Mouse (Mus musculus) hindbrain, embryonic 10.5 days (tissue): ENCODE measurements around the gene Zfp61. TPM values are rescaled to one million over a fixed set of nuclear protein-coding genes. Genes with fewer than 3 reads are reported as not detected.

Source experiments
- DNase-seq: peaks from one replicate; pipeline ENCODE4 v3.0.0-alpha.2; 2017; ENCODE audit warnings: low spot score
- H3K27ac ChIP-seq: fragments of 300-500 bp; sonication (generic); 2 replicates; pipeline ENCODE4 v1.5.1; 2016; ENCODE audit warnings: mild to moderate bottlenecking, moderate library complexity
- H3K27me3 ChIP-seq: fragments of 300-500 bp; sonication (generic); 2 replicates; pipeline ENCODE4 v1.6.1; 2016; ENCODE audit warnings: mild to moderate bottlenecking; ENCODE audit not compliant: poor library complexity, insufficient read depth, severe bottlenecking
- H3K36me3 ChIP-seq: fragments of 300-500 bp; sonication (generic); 2 replicates; pipeline ENCODE4 v1.6.1; 2016; ENCODE audit warnings: mild to moderate bottlenecking, moderate library complexity
- H3K4me1 ChIP-seq: fragments of 300-500 bp; sonication (generic); replicated peaks from 2 replicates; pipeline ENCODE4 v1.6.1; 2016; ENCODE audit warnings: mild to moderate bottlenecking
- H3K4me3 ChIP-seq: fragments of 300-500 bp; sonication (generic); 2 replicates; pipeline ENCODE4 v1.5.1; 2016; ENCODE audit warnings: mild to moderate bottlenecking, moderate library complexity
- H3K9me3 ChIP-seq: fragments of 300-500 bp; sonication (generic); 2 replicates; pipeline ENCODE4 v1.6.1; 2016; ENCODE audit warnings: mild to moderate bottlenecking, moderate library complexity
- WGBS: fragments of 180-500 bp; shearing (Covaris S2); methylation state at CpG from one replicate; pipeline ENCODE4 v1.1.7; 2016; 5-methylcytosine and 5-hydroxymethylcytosine counted together
- polyA plus RNA-seq: library from polyadenylated mRNA; unstranded; fragments of >200 nt; fragmentation: Nextera tagmentation; extraction: Ambion mirVana; gene quantifications from 2 replicates; pipeline ENCODE4 v1.2.1, GENCODE M21; 2016

Gene Zfp61
- polyA plus RNA-seq, 1 experiment from 2014 or later: 35.4 TPM

DNA sequence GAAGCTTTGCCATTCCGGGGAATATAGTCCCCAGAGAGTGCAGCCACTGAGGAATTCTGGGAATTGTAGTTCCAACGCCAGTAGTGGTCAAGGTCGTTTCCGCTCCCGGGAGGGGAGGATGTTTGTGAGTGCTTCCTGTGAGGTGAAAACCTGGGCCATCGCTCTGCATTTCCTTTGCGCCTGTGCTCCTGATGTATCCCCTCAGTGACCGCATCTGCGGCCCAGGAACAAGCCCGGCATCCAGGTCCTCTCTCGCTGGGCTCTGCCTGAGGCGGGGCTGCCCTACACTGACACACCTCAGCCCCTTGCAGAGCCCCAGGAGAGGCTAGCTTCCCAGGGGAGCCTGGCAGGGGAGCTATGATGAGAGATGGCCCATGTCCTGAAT is 30.8 kb downstream of the Zfp61 start, which contains the start of gene Zfp93:
Zfp93 (plus strand) TSS at position 133 of the 385 bp plus-strand sequence.
- Histone ChIP-seq H3K4me3 (peak within 1 kb of the TSS; percentile 73), H3K4me1 (peaks cover 8% of the 10 kb centered on the region; the same call in 1 of the 2 replicates), H3K36me3 (peaks cover 20% of the 10 kb centered on the region), H3K27me3 (no peaks in the 10 kb centered on the region), H3K27ac (peak within 1 kb of the TSS; percentile 90), H3K9me3 (no peaks in the 10 kb centered on the region)
- DNase-seq: peak; percentile 83
- WGBS: under 1% methylated on average over 12 of the region's 12 CpGs

DNA sequence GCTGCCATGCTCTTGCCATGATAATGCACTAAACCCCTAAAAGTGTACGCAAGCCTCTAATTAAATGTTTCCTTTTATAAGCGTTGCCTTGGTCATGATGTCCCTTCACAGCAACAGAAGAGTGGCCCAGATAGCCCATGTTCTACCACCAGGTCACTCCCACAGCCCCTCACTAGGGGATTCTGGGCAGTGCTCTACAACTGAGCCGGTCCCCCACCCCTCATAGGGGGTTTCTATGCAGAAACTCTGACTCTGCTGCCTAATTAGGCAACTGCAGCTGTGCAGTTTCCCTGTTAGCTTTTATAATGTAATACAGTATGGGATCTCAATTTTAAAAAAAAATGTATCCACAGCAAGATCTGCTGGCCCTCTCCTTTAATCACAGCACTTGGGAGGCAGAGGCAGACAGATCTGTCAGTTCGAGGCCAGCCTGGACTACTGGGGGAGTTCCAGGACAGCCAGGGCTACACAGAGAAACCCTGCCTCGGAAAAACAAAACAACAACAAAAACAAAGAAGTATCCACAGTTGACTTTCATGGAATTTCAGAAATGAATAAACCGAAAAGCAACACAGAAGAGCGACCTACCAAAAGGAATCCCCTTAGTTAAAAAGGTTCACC is 31.3 kb downstream of the Zfp61 start:
- WGBS: 39% methylated on average over 7 of the region's 7 CpGs
- peak overlapping the region; percentile 73 for H3K4me3 ChIP-seq
- no peak for DNase-seq
- H3K27ac ChIP-seq: peak overlapping the region; percentile 90
- H3K36me3 ChIP-seq: peaks cover 15% of the 10 kb centered on the region
- H3K27me3 ChIP-seq: no peaks in the 10 kb centered on the region
- H3K4me1 ChIP-seq: peaks cover 8% of the 10 kb centered on the region; the same call in 1 of the 2 replicates
- H3K9me3 ChIP-seq: no peaks in the 10 kb centered on the region

DNA sequence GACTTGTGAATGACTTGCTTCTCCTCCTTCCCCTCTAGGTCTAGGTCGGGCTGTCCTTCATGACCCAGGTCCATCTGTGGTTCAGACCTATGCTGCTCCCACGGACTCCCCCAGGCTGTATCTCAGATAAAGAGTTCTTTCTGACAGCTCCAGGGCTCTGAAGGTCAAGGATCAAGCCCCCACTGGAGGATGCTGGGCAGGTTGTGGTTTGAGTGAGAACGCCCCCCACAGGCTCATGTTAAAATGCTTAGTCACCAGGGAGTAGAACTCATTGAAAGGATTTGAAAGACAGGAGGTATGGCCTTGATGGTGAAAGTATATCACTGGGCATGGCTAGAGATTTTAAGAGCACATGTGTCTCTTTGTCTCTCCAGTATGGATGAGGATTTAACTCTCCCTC is 31.8 kb downstream of the Zfp61 start:
- 76% methylated on average over 3 of the region's 3 CpGs for WGBS
- H3K27ac ChIP-seq: no peak overlapping the region
- H3K4me3 ChIP-seq: no peak overlapping the region
- H3K36me3 ChIP-seq: peaks cover 9% of the 10 kb centered on the region
- H3K27me3 ChIP-seq: no peaks in the 10 kb centered on the region
- peaks cover 8% of the 10 kb centered on the region; the same call in 1 of the 2 replicates for H3K4me1 ChIP-seq
- no peaks in the 10 kb centered on the region for H3K9me3 ChIP-seq
- DNase-seq: no peak

GRCm38 (mm10) chr7:24268176-24269155 is 32.6 kb downstream of the Zfp61 start:
- WGBS: 69% methylated on average over 24 of the region's 24 CpGs
- H3K27me3 ChIP-seq: no peaks in the 10 kb centered on the region
- H3K4me1 ChIP-seq: peaks cover 8% of the 10 kb centered on the region; the same call in 1 of the 2 replicates
- peaks cover 1% of the 10 kb centered on the region for H3K36me3 ChIP-seq
- H3K4me3 ChIP-seq: no peak overlapping the region
- no peaks in the 10 kb centered on the region for H3K9me3 ChIP-seq
- no peak for DNase-seq
- no peak overlapping the region for H3K27ac ChIP-seq

DNA sequence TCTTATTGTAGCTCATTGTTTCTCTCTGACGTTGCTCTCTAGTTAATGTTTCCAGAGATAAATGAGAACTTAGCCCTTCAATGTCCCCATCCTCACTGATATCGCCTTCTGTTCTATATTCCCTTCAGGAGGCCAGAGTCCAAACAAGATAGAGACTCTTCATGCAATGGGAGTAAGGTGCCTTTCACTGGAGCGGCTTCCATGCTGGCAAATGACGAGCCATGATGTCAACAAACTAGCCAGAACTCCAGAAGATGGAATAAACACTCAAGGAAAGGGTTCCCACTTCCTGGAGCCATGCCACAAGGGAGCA is 41.1 kb downstream of the Zfp61 start:
- Histone ChIP-seq H3K27me3 (no peaks in the 10 kb centered on the region), H3K4me3 (no peak overlapping the region), H3K4me1 (peaks cover 5% of the 10 kb centered on the region), H3K27ac (no peak overlapping the region), H3K36me3 (peaks cover 26% of the 10 kb centered on the region), H3K9me3 (no peaks in the 10 kb centered on the region)
- DNase-seq: no peak
- 93% methylated on average over 4 of the region's 4 CpGs for WGBS

DNA sequence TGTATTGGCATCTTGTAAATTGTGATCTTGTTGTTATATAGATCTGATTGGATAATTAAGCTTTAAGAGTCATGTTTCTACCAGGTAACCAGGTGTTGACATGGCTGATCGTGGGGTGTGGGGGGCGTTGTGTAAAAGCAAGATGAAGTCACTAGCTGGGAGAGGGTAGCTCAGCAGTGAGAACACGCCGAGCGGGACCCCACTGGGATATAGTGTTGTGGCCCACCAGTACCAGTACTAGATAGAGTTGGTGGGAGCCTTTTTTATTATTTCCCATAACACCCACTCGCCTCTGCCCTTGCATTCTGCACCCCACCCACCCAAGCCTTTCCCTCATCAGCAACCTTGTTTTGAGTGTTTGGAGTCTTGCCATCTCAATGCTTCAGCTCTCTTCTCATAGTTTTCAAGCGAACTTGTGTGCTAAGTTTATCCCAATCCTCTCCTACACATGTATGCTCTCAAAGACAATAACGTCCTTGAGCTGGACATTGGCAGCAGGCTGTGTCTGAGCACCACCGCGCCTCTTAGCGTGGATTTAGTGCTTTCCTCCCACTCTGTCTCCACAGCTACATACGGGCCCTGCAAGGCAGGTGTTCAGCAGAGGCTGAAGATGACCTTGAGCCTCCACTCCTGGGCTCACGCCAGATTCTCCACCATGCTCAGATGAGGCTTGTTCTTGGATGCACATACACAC is 41.6 kb downstream of the Zfp61 start:
- WGBS: 93% methylated on average over 13 of the region's 13 CpGs
- Histone ChIP-seq H3K4me3 (no peak overlapping the region), H3K27ac (no peak overlapping the region), H3K36me3 (peaks cover 26% of the 10 kb centered on the region), H3K27me3 (no peaks in the 10 kb centered on the region), H3K9me3 (no peaks in the 10 kb centered on the region), H3K4me1 (peaks cover 9% of the 10 kb centered on the region)
- DNase-seq: no peak

GRCm38 (mm10) chr7:24254633-24255474 is 46.2 kb downstream of the Zfp61 start, which contains the start of gene Zfp108:
Zfp108 (plus strand) TSS chr7:24254794.
- H3K27ac ChIP-seq: peak within 1 kb of the TSS; percentile 77

GRCm38 (mm10) chr7:24253779-24254615 is 47.0 kb downstream of the Zfp61 start:
- Histone ChIP-seq H3K4me3 (peak overlapping the region; percentile 58), H3K36me3 (no peaks in the 10 kb centered on the region), H3K4me1 (peaks cover 9% of the 10 kb centered on the region), H3K27me3 (no peaks in the 10 kb centered on the region), H3K9me3 (no peaks in the 10 kb centered on the region), H3K27ac (peak overlapping the region; percentile 40; the same call in 1 of the 2 replicates)
- DNase-seq: no peak
- 61% methylated on average over 9 of the region's 9 CpGs for WGBS

More at GRCm38 (mm10) chr7:24254633-24255474, 46.2 kb downstream of the Zfp61 start, which contains the start of gene Zfp108:
- peak; percentile 78 for DNase-seq
- peaks cover 9% of the 10 kb centered on the region for H3K4me1 ChIP-seq
- peak within 1 kb of the TSS; percentile 58 for H3K4me3 ChIP-seq
- H3K9me3 ChIP-seq: no peaks in the 10 kb centered on the region
- H3K27me3 ChIP-seq: no peaks in the 10 kb centered on the region
- H3K36me3 ChIP-seq: peaks cover 4% of the 10 kb centered on the region; the same call in 1 of the 2 replicates
- 22% methylated on average over 21 of the region's 21 CpGs for WGBS

Other genes starting within 250 kb of the Zfp61 start
- not detected in 2 replicates for gene Vmn1r183, start 248.0 kb downstream of the Zfp61 start, polyA plus RNA-seq
- 25.9 and 29.4 TPM in 2 replicates for gene Zfp180, start 219.3 kb downstream of the Zfp61 start, polyA plus RNA-seq
- 3.3 and 5.4 TPM in 2 replicates for gene Zfp112, start 188.9 kb downstream of the Zfp61 start, polyA plus RNA-seq
- gene Zfp235, start 167.1 kb downstream of the Zfp61 start, polyA plus RNA-seq: 12.9 and 14.6 TPM in 2 replicates
- 3.9 and 5.1 TPM in 2 replicates for gene Zfp114, start 126.2 kb downstream of the Zfp61 start, polyA plus RNA-seq
- gene Zfp111, start 89.8 kb downstream of the Zfp61 start, polyA plus RNA-seq: 9.2 and 10.5 TPM in 2 replicates
- 4.9 and 5.8 TPM in 2 replicates for gene Zfp109, start 63.7 kb downstream of the Zfp61 start, polyA plus RNA-seq
- gene Zfp108, start 46.4 kb downstream of the Zfp61 start, polyA plus RNA-seq: 2.3 and 2.6 TPM in 2 replicates
- 6.0 TPM in 2 replicates for gene Zfp93, start 30.8 kb downstream of the Zfp61 start, polyA plus RNA-seq
- 10.8 and 13.2 TPM in 2 replicates for gene Zfp94, start 15.4 kb upstream of the Zfp61 start, polyA plus RNA-seq
- gene Tescl, start 32.7 kb upstream of the Zfp61 start, polyA plus RNA-seq: 0.25 TPM in 1 of 2 replicates, not detected in the other
- gene Lypd5, start 48.0 kb upstream of the Zfp61 start, polyA plus RNA-seq: not detected in 2 replicates
- gene Kcnn4, start 69.0 kb upstream of the Zfp61 start, polyA plus RNA-seq: 3.9 and 4.2 TPM in 2 replicates
- gene Smg9, start 98.4 kb upstream of the Zfp61 start, polyA plus RNA-seq: 27.4 and 32.7 TPM in 2 replicates
- gene Irgc1, start 151.1 kb upstream of the Zfp61 start, polyA plus RNA-seq: not detected in 2 replicates
- 0.77 and 1.9 TPM in 2 replicates for gene Plaur, start 161.3 kb upstream of the Zfp61 start, polyA plus RNA-seq
- gene Cadm4, start 180.8 kb upstream of the Zfp61 start, polyA plus RNA-seq: 12.1 and 38.6 TPM in 2 replicates
- 109 and 150 TPM in 2 replicates for gene Zfp428, start 205.8 kb upstream of the Zfp61 start, polyA plus RNA-seq
- 1.1 TPM in 2 replicates for gene AC161166.1, start 211.2 kb upstream of the Zfp61 start, polyA plus RNA-seq
- 10.7 and 14.9 TPM in 2 replicates for gene Irgq, start 229.5 kb upstream of the Zfp61 start, polyA plus RNA-seq
- gene Pinlyp, start 244.9 kb upstream of the Zfp61 start, polyA plus RNA-seq: 0.26 TPM in 1 of 2 replicates, not detected in the other
- gene Xrcc1, start 245.1 kb upstream of the Zfp61 start, polyA plus RNA-seq: 132 and 160 TPM in 2 replicates